Mouse (Mus musculus): Measurements from ENCODE around the gene Adam21. TPM values are rescaled to one million over a fixed set of nuclear protein-coding genes. Genes with fewer than 3 reads are reported as not detected.
"Not testable (repeated sequence)": the region's sequence is repeated elsewhere in the genome, so short reads cannot be mapped to it uniquely, and the experiment has no call there.

The Adam21 gene
- polyA plus RNA-seq, 1 experiment = 13.7 TPM

DNA sequence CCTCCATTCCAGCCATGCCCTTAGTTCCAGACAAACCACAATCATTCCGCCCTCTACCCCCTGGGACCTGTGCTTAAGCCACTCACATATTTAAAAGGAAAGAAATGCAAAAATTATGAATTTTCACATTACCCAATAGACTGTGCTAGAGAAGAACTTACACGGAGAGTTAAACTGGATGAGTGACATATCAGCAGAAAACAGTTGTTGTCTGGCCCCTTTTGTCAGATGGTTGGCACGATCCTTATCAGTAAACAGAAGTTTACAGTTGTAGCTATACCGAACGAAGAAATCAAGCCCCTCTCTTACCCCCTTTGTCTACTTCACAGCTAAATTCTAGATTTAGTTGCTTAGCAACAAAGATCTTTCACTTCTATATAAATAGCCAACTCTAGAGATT, 343 bp downstream of the Adam21 start:
- no peak overlapping the region for H3K27ac ChIP-seq (ENCODE audit: control insufficient read depth, insufficient read depth, low read depth, low read length)
- H3K27me3 ChIP-seq (ENCODE audit: control insufficient read depth, insufficient read depth, low read length) = no peaks in the 10 kb centered on the region
- H3K36me3 ChIP-seq (ENCODE audit: control insufficient read depth, insufficient read depth, low read length) = no peaks in the 10 kb centered on the region
- H3K4me1 ChIP-seq (ENCODE audit: control insufficient read depth, insufficient read depth, low read length) = no peaks in the 10 kb centered on the region
- no peak for TF ChIP-seq POLR2A (IDR thresholded peaks at IDR 0.05; ENCODE audit: control insufficient read depth, low read depth, low read length)
- no peak for TF ChIP-seq CTCF (IDR thresholded peaks at IDR 0.05; ENCODE audit: control insufficient read depth, insufficient read depth, insufficient replicate concordance, low read depth, low read length)
- H3K4me3 ChIP-seq (ENCODE audit: control insufficient read depth, low read depth, low read length) = peak overlapping the region; percentile 57; the same call in 1 of the 2 replicates

DNA sequence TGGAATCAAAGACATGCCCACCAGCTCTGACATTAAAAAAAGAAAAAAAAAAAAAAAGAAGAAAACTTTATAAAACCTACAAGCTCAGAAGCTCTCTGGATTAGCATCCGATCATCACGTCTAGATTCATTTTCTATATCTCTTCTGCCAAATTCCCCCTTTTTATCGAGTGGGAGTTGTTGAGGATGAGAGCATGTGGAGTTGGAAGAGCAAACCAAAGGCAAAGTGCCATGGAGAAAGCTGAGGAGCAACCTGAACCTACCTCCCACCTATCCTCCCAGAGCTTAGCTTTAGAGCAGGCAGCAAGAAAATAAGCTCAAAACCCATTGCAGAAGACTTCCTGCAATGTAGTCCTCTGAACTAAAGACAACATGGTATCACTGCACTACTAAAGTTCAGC, 4.1 kb downstream of the Adam21 start:
- Histone ChIP-seq H3K36me3 (ENCODE audit: control insufficient read depth, insufficient read depth, low read length) (no peaks in the 10 kb centered on the region), H3K27me3 (ENCODE audit: control insufficient read depth, insufficient read depth, low read length) (no peaks in the 10 kb centered on the region), H3K27ac (ENCODE audit: control insufficient read depth, insufficient read depth, low read depth, low read length) (no peak overlapping the region), H3K4me3 (ENCODE audit: control insufficient read depth, low read depth, low read length) (no peak overlapping the region), H3K4me1 (ENCODE audit: control insufficient read depth, insufficient read depth, low read length) (no peaks in the 10 kb centered on the region)
- TF ChIP-seq CTCF (IDR thresholded peaks at IDR 0.05; ENCODE audit: control insufficient read depth, insufficient read depth, insufficient replicate concordance, low read depth, low read length) = no peak
- no peak for TF ChIP-seq POLR2A (IDR thresholded peaks at IDR 0.05; ENCODE audit: control insufficient read depth, low read depth, low read length)

- no peak overlapping the region for H3K27ac ChIP-seq (ENCODE audit: control insufficient read depth, insufficient read depth, low read depth, low read length)
- H3K4me3 ChIP-seq (ENCODE audit: control insufficient read depth, low read depth, low read length) = no peak overlapping the region
- TF ChIP-seq POLR2A (IDR thresholded peaks at IDR 0.05; ENCODE audit: control insufficient read depth, low read depth, low read length) (no peak), CTCF (IDR thresholded peaks at IDR 0.05; ENCODE audit: control insufficient read depth, insufficient read depth, insufficient replicate concordance, low read depth, low read length) (no peak)
- no peaks in the 10 kb centered on the region for H3K36me3 ChIP-seq (ENCODE audit: control insufficient read depth, insufficient read depth, low read length)
- H3K27me3 ChIP-seq (ENCODE audit: control insufficient read depth, insufficient read depth, low read length) = no peaks in the 10 kb centered on the region
- no peaks in the 10 kb centered on the region for H3K4me1 ChIP-seq (ENCODE audit: control insufficient read depth, insufficient read depth, low read length)
These were observed 19.0 kb downstream of the Adam21 start for GRCm38 (mm10) chr12:81549286-81549685.

GRCm38 (mm10) chr12:81547163-81547562, 21.1 kb downstream of the Adam21 start:
- TF ChIP-seq POLR2A (IDR thresholded peaks at IDR 0.05; ENCODE audit: control insufficient read depth, low read depth, low read length) (no peak), CTCF (IDR thresholded peaks at IDR 0.05; ENCODE audit: control insufficient read depth, insufficient read depth, insufficient replicate concordance, low read depth, low read length) (no peak)
- Histone ChIP-seq H3K36me3 (ENCODE audit: control insufficient read depth, insufficient read depth, low read length) (no peaks in the 10 kb centered on the region), H3K4me3 (ENCODE audit: control insufficient read depth, low read depth, low read length) (no peak overlapping the region), H3K27ac (ENCODE audit: control insufficient read depth, insufficient read depth, low read depth, low read length) (no peak overlapping the region), H3K4me1 (ENCODE audit: control insufficient read depth, insufficient read depth, low read length) (no peaks in the 10 kb centered on the region), H3K27me3 (ENCODE audit: control insufficient read depth, insufficient read depth, low read length) (no peaks in the 10 kb centered on the region)

- Histone ChIP-seq H3K27me3 (ENCODE audit: control insufficient read depth, insufficient read depth, low read length) (no peaks in the 10 kb centered on the region), H3K4me1 (ENCODE audit: control insufficient read depth, insufficient read depth, low read length) (no peaks in the 10 kb centered on the region), H3K27ac (ENCODE audit: control insufficient read depth, insufficient read depth, low read depth, low read length) (peak overlapping the region; percentile 98), H3K4me3 (ENCODE audit: control insufficient read depth, low read depth, low read length) (peak overlapping the region; percentile 100), H3K36me3 (ENCODE audit: control insufficient read depth, insufficient read depth, low read length) (no peaks in the 10 kb centered on the region)
- TF ChIP-seq CTCF (IDR thresholded peaks at IDR 0.05; ENCODE audit: control insufficient read depth, insufficient read depth, insufficient replicate concordance, low read depth, low read length) (no peak), POLR2A (IDR thresholded peaks at IDR 0.05; ENCODE audit: control insufficient read depth, low read depth, low read length) (no peak)
These were observed 35.2 kb downstream of the Adam21 start for GRCm38 (mm10) chr12:81533029-81533419.

DNA sequence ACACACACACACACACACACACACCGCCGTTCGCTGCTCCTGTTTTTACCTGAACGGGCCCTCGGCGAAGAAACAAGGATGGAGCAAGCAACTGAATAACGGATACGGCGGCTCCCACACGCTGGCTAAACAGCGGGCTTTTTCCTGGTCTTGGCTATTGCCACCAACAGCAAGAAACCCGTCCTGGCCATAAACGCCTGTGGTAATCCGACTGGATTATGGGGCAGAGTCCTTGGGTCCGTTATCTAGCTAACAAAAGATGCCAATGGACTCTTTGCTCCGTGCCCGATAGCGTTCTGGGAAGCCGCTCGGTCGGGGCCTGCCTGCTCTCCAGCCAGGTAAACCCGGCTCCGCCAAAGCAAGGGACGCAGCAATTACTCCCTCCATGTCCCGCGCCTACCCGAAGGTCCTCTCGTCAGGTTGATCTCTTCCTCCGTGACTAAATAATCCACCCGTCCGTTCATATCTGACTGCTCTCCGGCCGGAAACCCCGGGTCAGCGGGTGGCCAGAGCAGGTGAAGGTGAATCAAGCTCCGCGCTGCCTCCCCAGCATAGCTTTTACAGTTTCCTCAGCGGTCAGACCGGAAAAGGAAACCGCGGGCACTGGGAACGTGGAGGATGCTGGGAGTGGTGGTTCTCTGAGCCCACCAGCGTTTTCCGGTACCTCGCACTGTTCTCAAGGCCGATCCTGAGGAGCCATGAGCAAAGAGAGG, 35.8 kb downstream of the Adam21 start, which contains the start of the genes Gm20498 and Synj2bp:
TSS of gene Gm20498 (minus strand) at position 590 of the 713 bp plus-strand sequence.
TSS of gene Synj2bp (minus strand) at position 596 of the 713 bp plus-strand sequence.
- Histone ChIP-seq H3K36me3 (ENCODE audit: control insufficient read depth, insufficient read depth, low read length) (no peaks in the 10 kb centered on the region), H3K27ac (ENCODE audit: control insufficient read depth, insufficient read depth, low read depth, low read length) (peak within 1 kb of the TSS; percentile 98), H3K4me3 (ENCODE audit: control insufficient read depth, low read depth, low read length) (peak within 1 kb of the TSS; percentile 100), H3K27me3 (ENCODE audit: control insufficient read depth, insufficient read depth, low read length) (no peaks in the 10 kb centered on the region), H3K4me1 (ENCODE audit: control insufficient read depth, insufficient read depth, low read length) (no peaks in the 10 kb centered on the region)
- TF ChIP-seq POLR2A (IDR thresholded peaks at IDR 0.05; ENCODE audit: control insufficient read depth, low read depth, low read length) (peak; percentile 82), CTCF (IDR thresholded peaks at IDR 0.05; ENCODE audit: control insufficient read depth, insufficient read depth, insufficient replicate concordance, low read depth, low read length) (no peak)

GRCm38 (mm10) chr12:81530587-81530986, 37.7 kb downstream of the Adam21 start:
- not testable (repeated sequence) for H3K36me3 ChIP-seq (ENCODE audit: control insufficient read depth, insufficient read depth, low read length); H3K27me3 ChIP-seq (ENCODE audit: control insufficient read depth, insufficient read depth, low read length); H3K4me3 ChIP-seq (ENCODE audit: control insufficient read depth, low read depth, low read length); H3K4me1 ChIP-seq (ENCODE audit: control insufficient read depth, insufficient read depth, low read length); H3K27ac ChIP-seq (ENCODE audit: control insufficient read depth, insufficient read depth, low read depth, low read length)

Other genes starting within 250 kb of the Adam21 start
- gene Slc8a3, start 235.3 kb downstream of the Adam21 start, polyA plus RNA-seq (2012; rRNA removed) = 0.05 and 0.07 TPM in 2 replicates
- gene Gm4787, start 189.0 kb downstream of the Adam21 start, polyA plus RNA-seq (2012; rRNA removed) = 100 and 130 TPM in 2 replicates
- 32.7 and 38.5 TPM in 2 replicates for gene Adam4, start 146.5 kb downstream of the Adam21 start, polyA plus RNA-seq (2012; rRNA removed)
- 70.1 and 78.5 TPM in 2 replicates for gene Cox16, start 83.3 kb downstream of the Adam21 start, polyA plus RNA-seq (2012; rRNA removed)
- gene Gm20498, start 35.6 kb downstream of the Adam21 start, polyA plus RNA-seq (2012; rRNA removed) = 40.6 and 45.4 TPM in 2 replicates
- gene Synj2bp, start 35.6 kb downstream of the Adam21 start, polyA plus RNA-seq (2012; rRNA removed) = 67.9 and 84.7 TPM in 2 replicates
- gene Med6, start 26.5 kb upstream of the Adam21 start, polyA plus RNA-seq (2012; rRNA removed) = 8.7 and 12.4 TPM in 2 replicates
- gene Ttc9, start 62.8 kb upstream of the Adam21 start, polyA plus RNA-seq (2012; rRNA removed) = 25.4 and 30.1 TPM in 2 replicates
- 3.2 and 3.3 TPM in 2 replicates for gene Map3k9, start 212.7 kb upstream of the Adam21 start, polyA plus RNA-seq (2012; rRNA removed)

All from testis, adult 2 months (tissue).